Mouse (Mus musculus) B cell, adult 67 days (primary cell): ENCODE measurements around the gene Gm11084. TPM values are rescaled to one million over a fixed set of nuclear protein-coding genes. Genes with fewer than 3 reads are reported as not detected.

Experiments used
- total RNA-seq, 2 experiments: library from RNA; stranded (reverse); gene quantifications; 4 replicates each; pipeline ENCODE4 v1.2.4; 2023

The Gm11084 gene
- not detected for total RNA-seq

DNA sequence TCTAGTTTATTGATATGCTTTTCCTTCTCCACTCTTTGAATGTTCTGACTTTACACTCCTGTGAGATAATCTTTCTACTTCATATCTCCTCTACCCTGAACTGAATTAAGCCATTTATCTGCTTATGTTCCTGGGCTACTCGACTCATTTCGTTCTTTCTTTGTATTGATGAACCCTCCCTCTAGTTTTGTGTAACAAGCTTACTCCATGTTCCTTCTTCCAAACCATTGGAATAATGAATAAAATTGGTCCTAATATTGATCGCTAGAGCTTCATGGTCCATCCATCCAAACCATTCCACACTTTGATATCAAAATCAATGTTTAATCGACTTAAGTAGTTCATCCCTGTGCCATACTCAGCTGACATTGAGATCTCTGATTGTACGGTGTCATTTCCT, at the start of gene Gm11084:
Gene Gm11084, minus strand, starts transcription at position 101 of the 400 bp plus-strand sequence.

DNA sequence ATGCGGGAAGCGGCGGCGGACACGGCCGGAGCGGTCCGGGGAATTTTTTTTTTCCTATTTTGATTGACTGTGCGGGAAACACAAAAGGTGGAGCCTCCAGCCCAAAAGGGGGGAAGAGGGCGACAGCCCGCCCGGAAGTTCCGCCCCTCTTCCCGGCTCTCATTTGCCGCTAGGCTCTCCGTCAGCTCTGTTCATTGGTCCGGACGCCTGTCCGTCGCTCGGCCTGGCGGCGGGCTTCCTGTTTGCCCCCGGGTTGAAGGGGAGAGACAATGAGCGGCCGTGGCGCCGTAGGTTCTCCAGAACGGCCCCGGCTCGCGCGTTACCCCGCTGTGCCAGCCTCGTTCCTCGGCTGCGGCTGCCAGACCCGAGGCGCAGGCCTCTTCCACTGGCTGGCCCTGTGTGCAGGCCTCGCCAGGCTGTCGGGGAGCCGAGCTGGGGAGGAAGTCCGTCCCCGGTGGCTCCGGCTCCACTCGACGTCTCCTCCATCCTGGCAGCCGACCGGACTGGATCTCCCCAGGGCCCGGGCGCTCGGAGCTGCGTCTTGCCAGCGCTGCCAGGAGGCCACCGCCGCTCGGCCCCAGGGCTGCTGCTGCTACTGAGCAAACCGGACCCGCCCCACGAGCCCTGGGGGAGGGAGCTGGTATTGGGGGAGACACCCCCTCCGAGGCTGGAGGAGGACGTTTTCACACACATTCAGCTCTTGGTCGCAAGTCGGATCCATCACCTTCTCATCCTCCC, 6.0 kb downstream of the Gm11084 start, which contains the start of gene Sp3:
Gene Sp3, minus strand, starts transcription at position 110 of the 738 bp plus-strand sequence.

Other genes starting within 250 kb of the Gm11084 start
- 100 to 1,000 TPM; 164 to 185 TPM for gene Sp3, start 6.3 kb downstream of the Gm11084 start, total RNA-seq
- 10 to 100 TPM; 33.0 to 40.5 TPM for gene Ola1, start 232.2 kb upstream of the Gm11084 start, total RNA-seq